Mouse (Mus musculus) C2C12 (cell line): ENCODE measurements around the gene Atoh7.

ENCODE experiments used
- CEBPB ChIP-seq: IDR thresholded peaks from one replicate; pipeline ENCODE4 v1.6.1; 2011; ENCODE audit warnings: low read depth, mild to moderate bottlenecking, control low read depth, moderate library complexity
- CTCF ChIP-seq: IDR thresholded peaks from one replicate; pipeline ENCODE4 v1.5.1; 2011; ENCODE audit not compliant: control insufficient read depth, insufficient read depth, insufficient read length
- MAX ChIP-seq: IDR thresholded peaks from one replicate; pipeline ENCODE4 v1.6.1; 2011; ENCODE audit warnings: mild to moderate bottlenecking, control low read depth
- MYOD1 ChIP-seq: IDR thresholded peaks from one replicate; pipeline ENCODE4 v1.6.1; 2011; ENCODE audit warnings: low read depth; ENCODE audit not compliant: control insufficient read depth, insufficient read length
- USF1 ChIP-seq: IDR thresholded peaks from one replicate; pipeline ENCODE4 v1.6.1; 2011; ENCODE audit warnings: low read depth, mild to moderate bottlenecking, control low read depth, moderate library complexity

GRCm38 (mm10) chr10:63121961-63122360 lies 22.5 kb downstream of the Atoh7 start:
- TF ChIP-seq CEBPB (no peak), CTCF (no peak), USF1 (no peak), MAX (no peak), MYOD1 (no peak)
